Mouse (Mus musculus) E14TG2a.4 (cell line): Measurements from ENCODE around the gene Tiam1.

ENCODE experiments used
- H3K27me3 ChIP-seq: 2 replicates; pipeline ENCODE4 v1.6.1; 2014; ENCODE audit warnings: low read length, control low read depth; ENCODE audit not compliant: insufficient read depth
- H3K36me3 ChIP-seq: 2 replicates; pipeline ENCODE4 v1.6.1; 2014; ENCODE audit warnings: low read length, control low read depth; ENCODE audit not compliant: insufficient read depth
- H3K4me1 ChIP-seq: replicated peaks from 2 replicates; pipeline ENCODE4 v1.6.1; 2014; ENCODE audit warnings: low read depth, low read length, control low read depth
- H3K4me3 ChIP-seq: replicated peaks from 2 replicates; pipeline ENCODE4 v1.5.1; 2014; ENCODE audit warnings: mild to moderate bottlenecking, low read length
- H3K9me3 ChIP-seq: 2 replicates; pipeline ENCODE4 v1.6.1; 2014; ENCODE audit warnings: low read length, control low read depth
- CTCF ChIP-seq: conservative IDR thresholded peaks from 2 replicates; pipeline ENCODE4 v1.5.1; 2014; ENCODE audit warnings: low read length
- NANOG ChIP-seq: IDR thresholded peaks from 2 replicates; pipeline ENCODE4 v1.6.1; 2014; ENCODE audit warnings: borderline replicate concordance, low read length, mixed read lengths
- POU5F1 ChIP-seq: IDR thresholded peaks from 2 replicates; pipeline ENCODE4 v1.6.1; 2014; ENCODE audit warnings: low read length, borderline replicate concordance

Tiam1 gene

GRCm38 (mm10) chr16:89844580-89844979 lies 299.0 kb downstream of the Tiam1 start:
- no peaks in the 10 kb centered on the region for H3K9me3 ChIP-seq
- no peak overlapping the region for H3K4me3 ChIP-seq
- TF ChIP-seq NANOG (no peak), CTCF (peak; percentile 57), POU5F1 (no peak)
- peaks cover 37% of the 10 kb centered on the region for H3K4me1 ChIP-seq
- H3K27me3 ChIP-seq: no peaks in the 10 kb centered on the region
- H3K36me3 ChIP-seq: peaks cover 65% of the 10 kb centered on the region

DNA sequence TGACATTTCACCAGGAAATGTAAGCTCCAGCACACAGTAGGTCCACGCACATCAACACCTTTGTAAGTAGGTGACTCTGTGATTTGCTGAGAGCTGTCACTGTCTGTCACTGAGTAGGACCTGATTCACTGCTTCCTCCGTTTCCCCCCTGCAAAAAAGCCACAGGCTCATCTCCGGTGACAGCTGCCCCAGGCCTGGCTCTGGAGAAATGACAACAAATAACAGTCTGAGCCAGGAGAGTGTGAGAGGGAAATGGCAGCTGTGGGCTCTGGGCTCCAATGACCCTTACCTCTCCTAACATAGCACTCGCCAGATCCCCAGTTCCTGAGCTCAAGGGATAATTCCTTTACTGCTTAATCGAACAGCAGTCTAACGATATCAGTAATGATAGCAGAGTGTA lies 301.7 kb downstream of the Tiam1 start:
- TF ChIP-seq CTCF (no peak), NANOG (no peak), POU5F1 (no peak)
- H3K36me3 ChIP-seq: peaks cover 59% of the 10 kb centered on the region
- no peaks in the 10 kb centered on the region for H3K9me3 ChIP-seq
- H3K4me1 ChIP-seq: peaks cover 29% of the 10 kb centered on the region
- no peaks in the 10 kb centered on the region for H3K27me3 ChIP-seq
- H3K4me3 ChIP-seq: no peak overlapping the region

DNA sequence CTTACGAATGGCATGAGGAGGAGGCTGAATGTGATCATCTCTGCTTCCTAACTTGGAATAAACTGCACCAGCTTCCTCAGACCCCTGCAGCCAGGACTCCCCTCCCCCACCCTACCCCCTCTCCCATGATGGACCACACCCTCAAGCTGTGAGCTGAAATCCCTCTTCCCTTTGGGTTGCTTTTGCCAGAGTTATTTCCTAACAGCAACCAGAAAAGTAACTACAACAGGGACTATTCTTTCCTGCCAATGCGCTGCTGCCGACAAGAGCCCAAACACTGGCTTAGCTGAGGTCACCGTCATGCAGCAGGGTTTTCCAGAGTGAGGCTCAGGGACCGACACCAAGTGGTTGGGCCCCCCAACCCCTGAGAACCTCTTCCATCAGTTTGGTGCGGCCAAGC lies 303.2 kb downstream of the Tiam1 start:
- H3K4me1 ChIP-seq: peaks cover 35% of the 10 kb centered on the region
- TF ChIP-seq POU5F1: no peak

GRCm38 (mm10) chr16:89839829-89840228 lies 303.7 kb downstream of the Tiam1 start:
- Histone ChIP-seq H3K4me3 (0 out of 2 replicates have a peak overlapping the region, but pooled peaks have one; percentile 17), H3K36me3 (peaks cover 61% of the 10 kb centered on the region), H3K9me3 (no peaks in the 10 kb centered on the region), H3K4me1 (peaks cover 39% of the 10 kb centered on the region), H3K27me3 (no peaks in the 10 kb centered on the region)
- TF ChIP-seq POU5F1 (no peak), NANOG (no peak), CTCF (no peak)

More for the DNA sequence above, 303.2 kb downstream of the Tiam1 start:
- H3K4me3 ChIP-seq: 0 out of 2 replicates have a peak overlapping the region, but pooled peaks have one; percentile 23
- H3K9me3 ChIP-seq: no peaks in the 10 kb centered on the region
- peaks cover 59% of the 10 kb centered on the region for H3K36me3 ChIP-seq
- H3K27me3 ChIP-seq: no peaks in the 10 kb centered on the region

GRCm38 (mm10) chr16:89837096-89837495 lies 306.5 kb downstream of the Tiam1 start:
- TF ChIP-seq POU5F1: no peak
- TF ChIP-seq CTCF: no peak
- TF ChIP-seq NANOG: no peak
- Histone ChIP-seq H3K4me1 (peaks cover 53% of the 10 kb centered on the region), H3K9me3 (no peaks in the 10 kb centered on the region), H3K4me3 (no peak overlapping the region), H3K36me3 (peaks cover 67% of the 10 kb centered on the region), H3K27me3 (no peaks in the 10 kb centered on the region)

- peaks cover 57% of the 10 kb centered on the region for H3K36me3 ChIP-seq
- no peak overlapping the region for H3K4me3 ChIP-seq
- peaks cover 50% of the 10 kb centered on the region for H3K4me1 ChIP-seq
- TF ChIP-seq CTCF (no peak), NANOG (no peak), POU5F1 (no peak)
- no peaks in the 10 kb centered on the region for H3K9me3 ChIP-seq
- no peaks in the 10 kb centered on the region for H3K27me3 ChIP-seq
Measured at GRCm38 (mm10) chr16:89835551-89835950, 308.0 kb downstream of the Tiam1 start.

- H3K36me3 ChIP-seq: peaks cover 72% of the 10 kb centered on the region
- TF ChIP-seq POU5F1 (no peak), NANOG (no peak), CTCF (no peak)
- H3K4me1 ChIP-seq: peaks cover 48% of the 10 kb centered on the region
- no peaks in the 10 kb centered on the region for H3K27me3 ChIP-seq
- no peak overlapping the region for H3K4me3 ChIP-seq
- no peaks in the 10 kb centered on the region for H3K9me3 ChIP-seq
Measured at GRCm38 (mm10) chr16:89833011-89833410, 310.6 kb downstream of the Tiam1 start.

GRCm38 (mm10) chr16:89831172-89831571 lies 312.4 kb downstream of the Tiam1 start:
- H3K4me3 ChIP-seq: no peak overlapping the region
- TF ChIP-seq CTCF: peak; percentile 31
- TF ChIP-seq POU5F1: no peak
- no peak for TF ChIP-seq NANOG
- peaks cover 68% of the 10 kb centered on the region for H3K36me3 ChIP-seq
- H3K4me1 ChIP-seq: peaks cover 55% of the 10 kb centered on the region
- no peaks in the 10 kb centered on the region for H3K27me3 ChIP-seq
- H3K9me3 ChIP-seq: no peaks in the 10 kb centered on the region

DNA sequence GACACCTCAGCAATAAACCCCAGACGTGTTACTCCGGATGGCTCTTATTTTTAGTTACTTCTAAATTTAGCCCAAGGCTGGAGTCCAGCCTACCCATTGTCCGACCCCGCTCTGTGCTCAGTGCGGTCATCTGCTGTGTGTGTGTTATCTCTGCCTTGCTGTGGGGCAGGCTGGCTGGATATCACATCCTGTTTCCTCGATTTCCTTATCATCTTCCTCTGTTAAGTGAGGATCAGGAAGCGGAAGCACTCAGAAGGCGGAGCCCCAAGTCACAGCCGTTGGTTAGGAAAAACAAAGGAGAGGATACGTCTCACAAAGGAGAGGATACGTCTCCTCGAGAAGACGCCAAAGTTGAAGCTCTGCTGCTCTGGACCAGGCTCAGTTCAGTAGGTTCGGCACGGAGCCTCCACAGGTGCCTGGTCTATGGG lies 313.3 kb downstream of the Tiam1 start:
- peaks cover 48% of the 10 kb centered on the region for H3K4me1 ChIP-seq
- H3K36me3 ChIP-seq: peaks cover 63% of the 10 kb centered on the region
- no peak overlapping the region for H3K4me3 ChIP-seq
- no peaks in the 10 kb centered on the region for H3K27me3 ChIP-seq
- TF ChIP-seq CTCF: no peak
- TF ChIP-seq NANOG: no peak
- no peak for TF ChIP-seq POU5F1
- H3K9me3 ChIP-seq: no peaks in the 10 kb centered on the region
